Mouse (Mus musculus) CH12.LX (cell line): ENCODE measurements around the gene Ptpn21. TPM values are rescaled to one million over a fixed set of nuclear protein-coding genes. Genes with fewer than 3 reads are reported as not detected.
A peak's percentile ranks its signal among the peaks of the same experiment; 100 is the strongest.

Experiments
- DNase-seq: peaks from one replicate; pipeline ENCODE4 v3.0.0-alpha.2; 2013; ENCODE audit errors: extremely low read depth
- H3K27ac ChIP-seq: 2 replicates; pipeline ENCODE4 v1.5.1; 2012; ENCODE audit warnings: low read depth, mild to moderate bottlenecking, control low read depth, moderate library complexity; ENCODE audit not compliant: insufficient read depth
- H3K27me3 ChIP-seq: replicated peaks from 2 replicates; pipeline ENCODE3; 2012; ENCODE audit warnings: inconsistent platforms
- H3K36me3 ChIP-seq, 2 experiments: replicated peaks in 1 of 2; 2 replicates each; pipeline versions ENCODE3 to v1.6.1; 2012; ENCODE audit warnings: inconsistent platforms in 1 of 2, low read length in 1 of 2, mild to moderate bottlenecking in 1 of 2, mixed read lengths in 1 of 2, moderate library complexity in 1 of 2; ENCODE audit not compliant: control insufficient read depth in 1 of 2, insufficient read depth in 1 of 2
- H3K4me1 ChIP-seq, 2 experiments: 2 replicates each; pipeline ENCODE4 v1.6.1; 2012; ENCODE audit warnings: inconsistent platforms in 1 of 2, moderate library complexity in 1 of 2; ENCODE audit not compliant: insufficient read depth in 2 of 2, control insufficient read depth in 1 of 2
- H3K4me2 ChIP-seq: 2 replicates; pipeline ENCODE4 v1.6.1; 2012; ENCODE audit warnings: low read depth, mild to moderate bottlenecking, control low read depth; ENCODE audit not compliant: poor library complexity, insufficient read depth, severe bottlenecking
- H3K4me3 ChIP-seq, 3 experiments: fragments of 150-350 bp in 1 of 3; sonication (generic) in 1 of 3; replicated peaks in 1 of 3; 2 replicates each; pipeline versions ENCODE3 to v1.5.1; 2011 to 2012; ENCODE audit warnings: low read depth in 2 of 3, low read length in 2 of 3, mild to moderate bottlenecking in 2 of 3, moderate library complexity in 2 of 3, control low read depth in 1 of 3, improper control_type of control experiment in 1 of 3, inconsistent platforms in 1 of 3, mixed read lengths in 1 of 3; ENCODE audit not compliant: poor library complexity in 1 of 3
- H3K79me2 ChIP-seq: replicated peaks from 2 replicates; pipeline ENCODE4 v1.6.1; 2012; ENCODE audit warnings: mild to moderate bottlenecking, moderate library complexity; ENCODE audit not compliant: control insufficient read depth, poor library complexity, insufficient read depth, severe bottlenecking; ENCODE audit errors: extremely low read depth
- H3K9ac ChIP-seq: 2 replicates; pipeline ENCODE4 v1.6.1; 2012; ENCODE audit warnings: low read depth, mild to moderate bottlenecking, control low read depth, moderate library complexity; ENCODE audit not compliant: insufficient read depth
- H3K9me3 ChIP-seq: replicated peaks from 2 replicates; pipeline ENCODE3; 2012; ENCODE audit warnings: low read length, inconsistent platforms, mixed read lengths
- BHLHE40 ChIP-seq: IDR thresholded peaks from 2 replicates; pipeline ENCODE4 v1.6.1; 2011; ENCODE audit warnings: mild to moderate bottlenecking, low read depth, low read length, improper control_type of control experiment
- CHD2 ChIP-seq: IDR thresholded peaks from 2 replicates; pipeline ENCODE4 v1.6.1; 2011; ENCODE audit warnings: low read length, improper control_type of control experiment
- CTCF ChIP-seq, 2 experiments: IDR thresholded peaks in 1 of 2; conservative IDR thresholded peaks in 1 of 2; 2 replicates each; pipeline ENCODE4 v1.5.1; 2011 to 2012; ENCODE audit warnings: low read depth in 2 of 2, low read length in 2 of 2, improper control_type of control experiment in 1 of 2, inconsistent platforms in 1 of 2, mild to moderate bottlenecking in 1 of 2, moderate library complexity in 1 of 2
- E2F4 ChIP-seq: IDR thresholded peaks from 2 replicates; pipeline ENCODE4 v1.6.1; 2011; ENCODE audit warnings: low read depth, low read length, improper control_type of control experiment; ENCODE audit not compliant: insufficient replicate concordance
- ELF1 ChIP-seq: IDR thresholded peaks from 2 replicates; pipeline ENCODE4 v1.6.1; 2014; ENCODE audit warnings: low read depth, mild to moderate bottlenecking, inconsistent platforms, low read length, improper control_type of control experiment
- JUN ChIP-seq: IDR thresholded peaks from 2 replicates; pipeline ENCODE4 v1.6.1; 2011; ENCODE audit warnings: low read depth, mild to moderate bottlenecking, low read length, improper control_type of control experiment, moderate library complexity; ENCODE audit not compliant: insufficient read depth
- KAT2A ChIP-seq: IDR thresholded peaks from 2 replicates; pipeline ENCODE4 v1.6.1; 2012; ENCODE audit warnings: low read length, improper control_type of control experiment, inconsistent platforms; ENCODE audit not compliant: insufficient replicate concordance
- MAFK ChIP-seq: IDR thresholded peaks from 2 replicates; pipeline ENCODE4 v1.6.1; 2011; ENCODE audit warnings: low read length, improper control_type of control experiment; ENCODE audit not compliant: insufficient replicate concordance
- MAZ ChIP-seq: IDR thresholded peaks from 2 replicates; pipeline ENCODE4 v1.6.1; 2012; ENCODE audit warnings: low read depth, mild to moderate bottlenecking, inconsistent platforms, low read length, improper control_type of control experiment, moderate library complexity
- MXI1 ChIP-seq: IDR thresholded peaks from 2 replicates; pipeline ENCODE4 v1.6.1; 2011; ENCODE audit warnings: mild to moderate bottlenecking, low read depth, low read length, improper control_type of control experiment
- MYC ChIP-seq: IDR thresholded peaks from 2 replicates; pipeline ENCODE4 v1.6.1; 2011; ENCODE audit warnings: low read depth, mild to moderate bottlenecking, improper control_type of control experiment, low read length
- NRF1 ChIP-seq: IDR thresholded peaks from 2 replicates; pipeline ENCODE4 v1.6.1; 2014; ENCODE audit warnings: low read depth, mild to moderate bottlenecking, inconsistent platforms, low read length, improper control_type of control experiment, moderate library complexity
- PAX5 ChIP-seq: IDR thresholded peaks from 2 replicates; pipeline ENCODE4 v1.6.1; 2012; ENCODE audit warnings: low read length, inconsistent platforms, mixed read lengths
- POLR2A ChIP-seq: IDR thresholded peaks from 2 replicates; pipeline ENCODE4 v1.6.1; 2011; ENCODE audit warnings: low read depth, mild to moderate bottlenecking, improper control_type of control experiment, low read length
- RAD21 ChIP-seq: IDR thresholded peaks from 2 replicates; pipeline ENCODE4 v1.6.1; 2011; ENCODE audit warnings: low read depth, mild to moderate bottlenecking, low read length, improper control_type of control experiment, moderate library complexity
- SIN3A ChIP-seq: IDR thresholded peaks from 2 replicates; pipeline ENCODE4 v1.6.1; 2012; ENCODE audit warnings: low read length, improper control_type of control experiment, inconsistent platforms
- TBP ChIP-seq: conservative IDR thresholded peaks from 2 replicates; pipeline ENCODE4 v1.6.1; 2011; ENCODE audit warnings: low read depth, low read length, improper control_type of control experiment
- UBTF ChIP-seq: IDR thresholded peaks from 2 replicates; pipeline ENCODE4 v1.6.1; 2012; ENCODE audit warnings: low read depth, mild to moderate bottlenecking, inconsistent platforms, low read length, improper control_type of control experiment, moderate library complexity
- ZKSCAN1 ChIP-seq: IDR thresholded peaks from 2 replicates; pipeline ENCODE4 v1.6.1; 2012; ENCODE audit warnings: low read depth, inconsistent platforms, low read length, improper control_type of control experiment, borderline replicate concordance
- ZNF384 ChIP-seq: IDR thresholded peaks from 2 replicates; pipeline ENCODE4 v1.6.1; 2012; ENCODE audit warnings: low read depth, low read length, improper control_type of control experiment, inconsistent platforms
- dilution Hi-C: fragments of 300-500 bp; cut with MboI; formaldehyde crosslinking; loops from 2 replicates; pipeline ENCODE4 v1.14.3; 2020; ENCODE audit warnings: low sequenced_read_pairs; ENCODE audit not compliant: extremely low pct_unique_long_range_greater_than_20kb, extremely low pct_ligation_motif_present
- in situ Hi-C: fragments of 300-500 bp; cut with MboI; formaldehyde crosslinking; loops from 3 replicates; pipeline ENCODE4 v1.14.3; 2019; ENCODE audit warnings: low sequenced_read_pairs, low pct_ligation_motif_present, low pct_unique_long_range_greater_than_20kb, mixed read lengths
- polyA plus RNA-seq: library from polyadenylated mRNA; unstranded; fragments of >175 nt; gene quantifications from 2 replicates; pipeline ENCODE4 v1.2.1, GENCODE M21; 2012; ENCODE audit warnings: low read depth; ENCODE audit not compliant: insufficient read length
- total RNA-seq, 2 experiments: library from RNA; depleted of rRNA; stranded (reverse); fragments of 300-350 nt in 1 of 2; fragments of >200 nt in 1 of 2; gene quantifications; 2 replicates each; pipeline ENCODE4 v1.2.3; 2012 to 2014

Gene Ptpn21
- total and polyA plus RNA-seq, 3 experiments = 2.2 to 5.8 (median 3.5) TPM

- dilution Hi-C loops = no loop called here
- H3K27me3 ChIP-seq = no peaks in the 10 kb centered on the region
- H3K4me1 ChIP-seq = no peaks in the 10 kb centered on the region
- H3K4me2 ChIP-seq = no peak overlapping the region
- no peak for TF ChIP-seq CTCF (conservative IDR thresholded peaks at IDR 0.05 in 1 of 2, IDR thresholded peaks at IDR 0.05 in 1 of 2; ENCODE audit: low read depth in 2 of 2, low read length in 2 of 2)
- TF ChIP-seq TBP = no peak
- TF ChIP-seq POLR2A = no peak
- TF ChIP-seq UBTF = no peak
- TF ChIP-seq ZKSCAN1 = no peak
- no peak for TF ChIP-seq MAZ
- no peak for TF ChIP-seq E2F4
- TF ChIP-seq PAX5 = no peak
- no peak for TF ChIP-seq NRF1
- TF ChIP-seq MAFK = no peak
- peaks cover 4% of the 10 kb centered on the region for H3K79me2 ChIP-seq
- no peak overlapping the region for H3K4me3 ChIP-seq
- H3K9ac ChIP-seq = no peak overlapping the region
- no peak for DNase-seq
- in situ Hi-C loops = no loop called here
- H3K9me3 ChIP-seq = no peaks in the 10 kb centered on the region
- H3K36me3 ChIP-seq = peaks cover 47 to 91% of the 10 kb centered on the region in 2 experiments
- no peak overlapping the region for H3K27ac ChIP-seq
These were observed 22.5 kb upstream of the Ptpn21 start for GRCm38 (mm10) chr12:98759700-98760099.

- H3K36me3 ChIP-seq = peaks cover 49 to 90% of the 10 kb centered on the region in 2 experiments
- dilution Hi-C loops (no loop called here), in situ Hi-C loops (no loop called here)
- no peak overlapping the region for H3K27ac ChIP-seq
- DNase-seq = no peak
- H3K4me1 ChIP-seq = no peaks in the 10 kb centered on the region
- no peak overlapping the region for H3K4me3 ChIP-seq
- no peaks in the 10 kb centered on the region for H3K9me3 ChIP-seq
- H3K79me2 ChIP-seq = peaks cover 14% of the 10 kb centered on the region
- H3K27me3 ChIP-seq = no peaks in the 10 kb centered on the region
- TF ChIP-seq ELF1 (no peak), BHLHE40 (no peak), RAD21 (no peak), MYC (no peak)
- no peak overlapping the region for H3K4me2 ChIP-seq
- H3K9ac ChIP-seq = no peak overlapping the region
These were observed 20.4 kb upstream of the Ptpn21 start for GRCm38 (mm10) chr12:98757636-98758035.

GRCm38 (mm10) chr12:98747380-98747753 is 10.2 kb upstream of the Ptpn21 start:
- Histone ChIP-seq H3K4me3 (peak overlapping the region; percentile 65 to 93 (median 83)), H3K4me2 (peak overlapping the region; percentile 94), H3K27ac (peak overlapping the region; percentile 53; the same call in 1 of the 2 replicates), H3K36me3 (peaks cover 0 to 30% of the 10 kb centered on the region in 2 experiments), H3K79me2 (peaks cover 46% of the 10 kb centered on the region), H3K9me3 (no peaks in the 10 kb centered on the region), H3K4me1 (peaks cover 2 to 38% of the 10 kb centered on the region in 2 experiments; a peak in 2 of 4 replicates), H3K27me3 (peaks cover 16% of the 10 kb centered on the region), H3K9ac (peak overlapping the region; percentile 83)
- dilution Hi-C loops (no loop called here), in situ Hi-C loops (no loop called here)
- TF ChIP-seq ZNF384 (peak; percentile 79), MXI1 (0 out of 2 replicates have a peak, but pooled peaks have one; percentile 7), CHD2 (0 out of 2 replicates have a peak, but pooled peaks have one; percentile 25), POLR2A (no peak), KAT2A (no peak), JUN (no peak), SIN3A (peak; percentile 13)
- DNase-seq = peak; percentile 24
